In the genomic region with DNA sequence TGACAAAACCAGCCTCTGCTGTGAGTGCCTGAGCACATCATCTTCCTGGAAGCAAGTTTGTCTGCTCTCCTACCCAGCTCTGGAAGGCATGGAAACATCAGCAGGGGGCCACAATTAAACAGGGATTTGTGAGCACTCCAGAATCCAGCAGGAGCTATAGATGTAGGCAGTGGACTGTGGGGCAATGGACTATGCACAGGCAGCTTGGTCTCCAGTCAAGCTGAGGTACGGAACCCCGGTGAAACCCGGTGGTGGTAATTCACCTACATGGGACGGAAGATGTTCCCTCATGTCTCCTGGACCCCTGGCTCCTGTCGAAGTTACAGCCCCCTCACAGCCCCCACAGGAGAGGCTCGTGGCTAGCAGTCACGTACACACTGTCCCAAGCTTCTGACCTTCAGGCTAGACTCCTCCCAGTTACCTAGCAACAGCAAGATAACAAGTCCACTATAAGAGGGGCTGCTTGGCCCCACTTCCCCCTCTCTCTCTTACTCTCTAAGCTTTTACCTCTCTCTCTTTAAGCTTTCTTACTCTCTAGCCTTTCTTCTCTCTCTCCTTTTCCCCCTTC, we compare ENCODE assay signal across 20 mouse cellular contexts. TPM values are rescaled to one million over a fixed set of nuclear protein-coding genes. Genes with fewer than 3 reads are reported as not detected.
DNase-seq lines count a peak whose midpoint lies in the region; ATAC-seq and TF ChIP-seq lines count a peak whose summit lies in the region.
"Had no signal": no experiment of that assay in that cellular context is flagged by ENCODE, and none has a peak within 500 bp of the region (broad histone marks: within the 10 kb centered on the region; RNA-seq: fewer than 3 reads in every experiment).

No protein-coding gene starts in this region.

- peak overlapping the region; percentile 49 for H3K4me2 ChIP-seq in heart, embryonic 12.5 days
- no peak overlapping the region for H3K4me2 ChIP-seq in midbrain, embryonic 11.5 days
- no peak overlapping the region for H3K4me2 ChIP-seq in midbrain, postnatal 0 days (ENCODE audit: low read depth, low read length, poor library complexity, severe bottlenecking)
- H3K4me2 ChIP-seq: hindbrain, embryonic 12.5 days; liver, embryonic 13.5 days; lung, embryonic 14.5 days; midbrain, embryonic 15.5 days; neural tube, embryonic 13.5 days had no signal

- peak overlapping the region; percentile 31; the same call in 1 of the 2 replicates for H3K27ac ChIP-seq in gastrocnemius, adult 2 months
- H3K27ac ChIP-seq in heart, embryonic 12.5 days (ENCODE audit: poor library complexity, severe bottlenecking): peak overlapping the region; percentile 84
- no peak overlapping the region for H3K27ac ChIP-seq in midbrain, embryonic 11.5 days (ENCODE audit: low read depth, low read length)
- H3K27ac ChIP-seq in midbrain, postnatal 0 days (ENCODE audit: low read depth, low read length): no peak overlapping the region
- H3K27ac ChIP-seq: hindbrain, embryonic 12.5 days; midbrain, embryonic 15.5 days; neural tube, embryonic 13.5 days had no signal

- H3K9ac ChIP-seq in heart, embryonic 12.5 days: no peak overlapping the region
- no peak overlapping the region for H3K9ac ChIP-seq in midbrain, embryonic 11.5 days (ENCODE audit: low read length)
- H3K9ac ChIP-seq in midbrain, postnatal 0 days (replicated peaks; ENCODE audit: low read length, poor library complexity, severe bottlenecking): no peak overlapping the region
- H3K9ac ChIP-seq: forebrain, postnatal 0 days; hindbrain, embryonic 12.5 days; liver, embryonic 13.5 days; lung, embryonic 14.5 days; midbrain, embryonic 15.5 days; neural tube, embryonic 13.5 days had no signal

- no peak for TF ChIP-seq CTCF in gastrocnemius, adult 2 months (IDR thresholded peaks at IDR 0.05)
- no peak for TF ChIP-seq CTCF in midbrain, postnatal 0 days (IDR thresholded peaks at IDR 0.05)

- H3K4me3 ChIP-seq in gastrocnemius, adult 2 months: no peak overlapping the region
- H3K4me3 ChIP-seq in heart, embryonic 12.5 days: no peak overlapping the region
- no peak overlapping the region for H3K4me3 ChIP-seq in midbrain, embryonic 11.5 days (ENCODE audit: low read depth, low read length)
- H3K4me3 ChIP-seq in midbrain, postnatal 0 days (ENCODE audit: low read depth, low read length): no peak overlapping the region
- H3K4me3 ChIP-seq: hindbrain, embryonic 12.5 days; liver, embryonic 13.5 days; midbrain, embryonic 15.5 days; myocyte; neural tube, embryonic 13.5 days had no signal

- H3K27me3 ChIP-seq in heart, embryonic 12.5 days (replicated peaks): no peaks in the 10 kb centered on the region
- H3K27me3 ChIP-seq in midbrain, embryonic 11.5 days (ENCODE audit: control insufficient read depth, insufficient read depth, low read length): no peaks in the 10 kb centered on the region
- no peaks in the 10 kb centered on the region for H3K27me3 ChIP-seq in midbrain, postnatal 0 days (ENCODE audit: insufficient read depth, low read length)
- H3K27me3 ChIP-seq: hindbrain, embryonic 12.5 days; liver, embryonic 13.5 days; midbrain, embryonic 15.5 days; neural tube, embryonic 13.5 days had no signal

- H3K4me1 ChIP-seq in heart, embryonic 12.5 days (replicated peaks): peaks cover 33% of the 10 kb centered on the region
- H3K4me1 ChIP-seq in midbrain, embryonic 11.5 days (ENCODE audit: control insufficient read depth, insufficient read depth, low read length): no peaks in the 10 kb centered on the region
- no peaks in the 10 kb centered on the region for H3K4me1 ChIP-seq in midbrain, postnatal 0 days (ENCODE audit: insufficient read depth, low read length)
- H3K4me1 ChIP-seq: midbrain, embryonic 15.5 days had no signal

- intact Hi-C loops in gastrocnemius, adult 2 months (cut with DNase I): no loop called here

- DNase-seq in gastrocnemius, adult 2 months: no peak
- no peak for DNase-seq in gastrocnemius, adult 18-20 months (ENCODE audit: low spot score)
- DNase-seq in heart, postnatal 4 days: no peak
- peak; percentile 79 for DNase-seq in midbrain, embryonic 11.5 days (ENCODE audit: low spot score, missing footprints)
- DNase-seq in midbrain, postnatal 0 days (ENCODE audit: low spot score): no peak
- DNase-seq in cerebellum, adult 9-11 months: no peak
- DNase-seq: adrenal gland, postnatal 25 days; cerebellum, adult 8-10 months; forebrain, postnatal 0 days; kidney, postnatal 25 days; layer of hippocampus, postnatal 36 days; liver, embryonic 13.5 days; lung, embryonic 14.5 days; retina, postnatal 1 day had no signal

- WGBS in heart, embryonic 12.5 days: 49% methylated on average over 7 of the region's 7 CpGs
- 75% methylated on average over 7 of the region's 7 CpGs for WGBS in midbrain, embryonic 11.5 days
- 79% methylated on average over 7 of the region's 7 CpGs for WGBS in midbrain, postnatal 0 days

- no peaks in the 10 kb centered on the region for H3K9me3 ChIP-seq in heart, embryonic 12.5 days (replicated peaks)
- no peaks in the 10 kb centered on the region for H3K9me3 ChIP-seq in midbrain, embryonic 11.5 days (ENCODE audit: control insufficient read depth, low read length)
- H3K9me3 ChIP-seq in midbrain, postnatal 0 days (ENCODE audit: low read length): no peaks in the 10 kb centered on the region
- H3K9me3 ChIP-seq: hindbrain, embryonic 12.5 days; liver, embryonic 13.5 days; midbrain, embryonic 15.5 days; neural tube, embryonic 13.5 days had no signal

- H3K36me3 ChIP-seq in heart, embryonic 12.5 days: peaks cover 11% of the 10 kb centered on the region; the same call in 1 of the 2 replicates
- H3K36me3 ChIP-seq in midbrain, embryonic 11.5 days (ENCODE audit: control insufficient read depth, insufficient read depth, low read length): no peaks in the 10 kb centered on the region
- no peaks in the 10 kb centered on the region for H3K36me3 ChIP-seq in midbrain, postnatal 0 days (ENCODE audit: insufficient read depth, low read length)
- H3K36me3 ChIP-seq: midbrain, embryonic 15.5 days; neural tube, embryonic 13.5 days had no signal

- no peak; the same call in 1 of the 2 replicates for ATAC-seq in heart, embryonic 12.5 days (ENCODE audit: insufficient number of reproducible peaks, low FRiP score)
- ATAC-seq in midbrain, embryonic 11.5 days (ENCODE audit: low FRiP score): no peak
- ATAC-seq in midbrain, postnatal 0 days (ENCODE audit: low FRiP score): no peak
- ATAC-seq: CD4-positive, CD25-positive, alpha-beta regulatory T cell, adult 4 months; forebrain, postnatal 0 days; midbrain, embryonic 15.5 days had no signal

RNA-seq across cellular contexts. Expression of gene Slc35e1, which starts 25.1 kb away (rescaled TPM):
- total RNA-seq in gastrocnemius, adult 2 months (2021): 10 to 100 TPM; 44.8 to 52.0 TPM
- total RNA-seq in gastrocnemius, adult 18-20 months (2021): 10 to 100 TPM; 48.0 to 51.1 TPM
- polyA plus RNA-seq in heart, embryonic 12.5 days (2016; fragmentation: Nextera tagmentation; extraction: Ambion mirVana): 22.5 and 23.6 TPM in 2 replicates
- total RNA-seq in heart, postnatal 4 days (2021): 10 to 100 TPM; 25.6 to 27.1 TPM
- polyA plus RNA-seq in midbrain, embryonic 11.5 days (2014; fragmentation: Nextera tagmentation; extraction: Ambion mirVana): 10.9 and 13.4 TPM in 2 replicates
- total RNA-seq in midbrain, postnatal 0 days (2014; rRNA removed): 47.7 and 69.4 TPM in 2 replicates
- polyA plus RNA-seq in midbrain, postnatal 0 days (2015; fragmentation: Nextera tagmentation; extraction: Ambion mirVana): 11.1 and 12.0 TPM in 2 replicates

RNA-seq across cellular contexts. Expression of gene Med26, which starts 30.6 kb away (rescaled TPM):
- 10 to 100 TPM in 1 of 2 experiments, 1 to 10 TPM in 1; 7.0 to 17.2 TPM for total RNA-seq in gastrocnemius, adult 2 months (2021)
- 10 to 100 TPM in 1 of 2 experiments, 1 to 10 TPM in 1; 7.4 to 15.8 TPM for total RNA-seq in gastrocnemius, adult 18-20 months (2021)
- 10.6 and 11.7 TPM in 2 replicates for polyA plus RNA-seq in heart, embryonic 12.5 days (2016; fragmentation: Nextera tagmentation; extraction: Ambion mirVana)
- total RNA-seq in heart, postnatal 4 days (2021): 1 to 10 TPM; 8.6 TPM
- polyA plus RNA-seq in midbrain, embryonic 11.5 days (2014; fragmentation: Nextera tagmentation; extraction: Ambion mirVana): 11.0 and 13.6 TPM in 2 replicates
- total RNA-seq in midbrain, postnatal 0 days (2014; rRNA removed): 16.2 and 17.8 TPM in 2 replicates
- 17.4 and 19.1 TPM in 2 replicates for polyA plus RNA-seq in midbrain, postnatal 0 days (2015; fragmentation: Nextera tagmentation; extraction: Ambion mirVana)

RNA-seq across cellular contexts. Expression of gene Cherp, which starts 42.5 kb away (rescaled TPM):
- 10 to 100 TPM; 19.7 to 26.1 TPM for total RNA-seq in gastrocnemius, adult 2 months (2021)
- total RNA-seq in gastrocnemius, adult 18-20 months (2021): 10 to 100 TPM; 21.2 to 22.6 TPM
- 57.2 and 60.6 TPM in 2 replicates for polyA plus RNA-seq in heart, embryonic 12.5 days (2016; fragmentation: Nextera tagmentation; extraction: Ambion mirVana)
- total RNA-seq in heart, postnatal 4 days (2021): 10 to 100 TPM; 55.6 to 64.5 TPM
- polyA plus RNA-seq in midbrain, embryonic 11.5 days (2014; fragmentation: Nextera tagmentation; extraction: Ambion mirVana): 57.7 and 62.6 TPM in 2 replicates
- total RNA-seq in midbrain, postnatal 0 days (2014; rRNA removed): 33.4 and 51.4 TPM in 2 replicates
- 44.5 and 50.9 TPM in 2 replicates for polyA plus RNA-seq in midbrain, postnatal 0 days (2015; fragmentation: Nextera tagmentation; extraction: Ambion mirVana)

RNA-seq across cellular contexts. Expression of gene Smim7, which starts 53.4 kb away (rescaled TPM):
- 10 to 100 TPM; 64.8 to 65.9 TPM for total RNA-seq in gastrocnemius, adult 2 months (2021)
- total RNA-seq in gastrocnemius, adult 18-20 months (2021): 10 to 100 TPM; 61.8 to 61.9 TPM
- polyA plus RNA-seq in heart, embryonic 12.5 days (2016; fragmentation: Nextera tagmentation; extraction: Ambion mirVana): 109 TPM in 2 replicates
- 100 to 1,000 TPM; 120 to 130 TPM for total RNA-seq in heart, postnatal 4 days (2021)
- polyA plus RNA-seq in midbrain, embryonic 11.5 days (2014; fragmentation: Nextera tagmentation; extraction: Ambion mirVana): 117 and 121 TPM in 2 replicates
- 89.0 and 99.9 TPM in 2 replicates for total RNA-seq in midbrain, postnatal 0 days (2014; rRNA removed)
- 155 and 156 TPM in 2 replicates for polyA plus RNA-seq in midbrain, postnatal 0 days (2015; fragmentation: Nextera tagmentation; extraction: Ambion mirVana)

RNA-seq across cellular contexts. Expression of gene Tmem38a, which starts 54.4 kb away (rescaled TPM):
- total RNA-seq in gastrocnemius, adult 2 months (2021): 1,000 to 10,000 TPM; 1,184 to 1,285 TPM
- 1,000 to 10,000 TPM; 1,126 to 1,216 TPM for total RNA-seq in gastrocnemius, adult 18-20 months (2021)
- polyA plus RNA-seq in heart, embryonic 12.5 days (2016; fragmentation: Nextera tagmentation; extraction: Ambion mirVana): 53.2 and 53.8 TPM in 2 replicates
- 100 to 1,000 TPM; 213 to 221 TPM for total RNA-seq in heart, postnatal 4 days (2021)
- 9.1 and 11.4 TPM in 2 replicates for polyA plus RNA-seq in midbrain, embryonic 11.5 days (2014; fragmentation: Nextera tagmentation; extraction: Ambion mirVana)
- total RNA-seq in midbrain, postnatal 0 days (2014; rRNA removed): 64.6 and 73.7 TPM in 2 replicates
- polyA plus RNA-seq in midbrain, postnatal 0 days (2015; fragmentation: Nextera tagmentation; extraction: Ambion mirVana): 36.7 and 44.7 TPM in 2 replicates

Comparison
In these comparisons a context has a peak if more than half of its experiments do, and no peak if none do; other contexts are left out.
1. H3K27ac ChIP-seq: peak in gastrocnemius, adult 2 months (single experiment) and heart, embryonic 12.5 days (single experiment); none in midbrain, embryonic 11.5 days (single experiment) and midbrain, postnatal 0 days (single experiment).